Mouse (Mus musculus): Measurements from ENCODE around the gene Bcar3. TPM values are rescaled to one million over a fixed set of nuclear protein-coding genes. Genes with fewer than 3 reads are reported as not detected.

The Bcar3 gene
- polyA plus RNA-seq, 1 experiment from 2014 or later, result 7.1 TPM

GRCm38 (mm10) chr3:122492006-122492405, 198.1 kb downstream of the Bcar3 start:
- no peaks in the 10 kb centered on the region for H3K36me3 ChIP-seq (ENCODE audit: control insufficient read depth, insufficient read depth, low read length)
- H3K4me2 ChIP-seq (ENCODE audit: low read length), result no peak overlapping the region
- WGBS, result 88% methylated on average over 3 of the region's 3 CpGs
- H3K4me3 ChIP-seq (ENCODE audit: low read length), result no peak overlapping the region
- peaks cover 9% of the 10 kb centered on the region for H3K4me1 ChIP-seq (ENCODE audit: control insufficient read depth, insufficient read depth, low read depth, low read length)
- H3K27me3 ChIP-seq (replicated peaks; ENCODE audit: control insufficient read depth, insufficient read depth, low read length), result no peaks in the 10 kb centered on the region; the same call in 1 of the 2 replicates
- H3K27ac ChIP-seq (ENCODE audit: low read depth, low read length), result no peak overlapping the region
- no peak overlapping the region for H3K9ac ChIP-seq (ENCODE audit: low read depth, low read length)
- ATAC-seq, result no peak
- H3K9me3 ChIP-seq (ENCODE audit: control insufficient read depth, low read length), result no peaks in the 10 kb centered on the region

GRCm38 (mm10) chr3:122492872-122493615, 199.1 kb downstream of the Bcar3 start:
- no peak overlapping the region for H3K27ac ChIP-seq (ENCODE audit: low read depth, low read length)
- no peaks in the 10 kb centered on the region for H3K36me3 ChIP-seq (ENCODE audit: control insufficient read depth, insufficient read depth, low read length)
- H3K9me3 ChIP-seq (ENCODE audit: control insufficient read depth, low read length), result no peaks in the 10 kb centered on the region
- H3K9ac ChIP-seq (ENCODE audit: low read depth, low read length), result no peak overlapping the region
- no peaks in the 10 kb centered on the region; the same call in 1 of the 2 replicates for H3K27me3 ChIP-seq (replicated peaks; ENCODE audit: control insufficient read depth, insufficient read depth, low read length)
- H3K4me1 ChIP-seq (ENCODE audit: control insufficient read depth, insufficient read depth, low read depth, low read length), result peaks cover 9% of the 10 kb centered on the region
- peak overlapping the region; percentile 42 for H3K4me2 ChIP-seq (ENCODE audit: low read length)
- 49% methylated on average over 21 of the region's 21 CpGs for WGBS
- no peak for ATAC-seq
- peak overlapping the region; percentile 0; the same call in 1 of the 2 replicates for H3K4me3 ChIP-seq (ENCODE audit: low read length)

GRCm38 (mm10) chr3:122494764-122495163, 200.8 kb downstream of the Bcar3 start:
- H3K27ac ChIP-seq (ENCODE audit: low read depth, low read length), result no peak overlapping the region

GRCm38 (mm10) chr3:122497871-122498270, 203.9 kb downstream of the Bcar3 start:
- no peak overlapping the region for H3K27ac ChIP-seq (ENCODE audit: low read depth, low read length)
- H3K4me2 ChIP-seq (ENCODE audit: low read length), result no peak overlapping the region
- no peaks in the 10 kb centered on the region for H3K36me3 ChIP-seq (ENCODE audit: control insufficient read depth, insufficient read depth, low read length)
- no peaks in the 10 kb centered on the region; the same call in 1 of the 2 replicates for H3K27me3 ChIP-seq (replicated peaks; ENCODE audit: control insufficient read depth, insufficient read depth, low read length)
- no peak for ATAC-seq
- WGBS, result 82% methylated on average over 6 of the region's 6 CpGs
- no peaks in the 10 kb centered on the region for H3K9me3 ChIP-seq (ENCODE audit: control insufficient read depth, low read length)
- H3K9ac ChIP-seq (ENCODE audit: low read depth, low read length), result no peak overlapping the region
- no peak overlapping the region for H3K4me3 ChIP-seq (ENCODE audit: low read length)
- peaks cover 4% of the 10 kb centered on the region for H3K4me1 ChIP-seq (ENCODE audit: control insufficient read depth, insufficient read depth, low read depth, low read length)

More at GRCm38 (mm10) chr3:122494764-122495163, 200.8 kb downstream of the Bcar3 start:
- no peaks in the 10 kb centered on the region for H3K9me3 ChIP-seq (ENCODE audit: control insufficient read depth, low read length)
- H3K4me3 ChIP-seq (ENCODE audit: low read length), result no peak overlapping the region
- WGBS, result 91% methylated on average over 6 of the region's 6 CpGs
- no peak overlapping the region for H3K4me2 ChIP-seq (ENCODE audit: low read length)
- peaks cover 9% of the 10 kb centered on the region for H3K4me1 ChIP-seq (ENCODE audit: control insufficient read depth, insufficient read depth, low read depth, low read length)
- ATAC-seq, result no peak
- H3K9ac ChIP-seq (ENCODE audit: low read depth, low read length), result no peak overlapping the region
- no peaks in the 10 kb centered on the region for H3K36me3 ChIP-seq (ENCODE audit: control insufficient read depth, insufficient read depth, low read length)
- no peaks in the 10 kb centered on the region; the same call in 1 of the 2 replicates for H3K27me3 ChIP-seq (replicated peaks; ENCODE audit: control insufficient read depth, insufficient read depth, low read length)

DNA sequence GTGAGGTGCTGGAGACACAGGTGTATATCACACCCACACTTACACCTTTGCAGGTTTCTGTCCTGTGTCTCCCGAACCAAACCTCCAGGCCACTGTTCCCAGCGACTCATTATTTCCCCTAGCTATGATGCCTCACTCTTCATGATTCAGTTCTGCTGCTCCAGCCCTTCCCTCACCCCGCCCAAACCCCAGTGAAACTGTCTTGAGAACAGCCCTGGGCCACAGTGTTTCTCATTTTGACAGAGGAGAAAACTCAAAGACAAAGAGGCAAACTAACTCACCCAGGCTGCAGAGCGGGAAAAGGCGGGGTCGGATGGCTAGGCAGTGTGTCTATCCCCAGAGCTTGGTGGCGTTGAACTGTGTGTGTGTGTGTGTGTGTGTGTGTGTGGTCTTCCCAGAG, 204.6 kb downstream of the Bcar3 start:
- Histone ChIP-seq H3K36me3 (ENCODE audit: control insufficient read depth, insufficient read depth, low read length) (no peaks in the 10 kb centered on the region), H3K9me3 (ENCODE audit: control insufficient read depth, low read length) (no peaks in the 10 kb centered on the region), H3K9ac (ENCODE audit: low read depth, low read length) (no peak overlapping the region), H3K4me2 (ENCODE audit: low read length) (no peak overlapping the region), H3K4me1 (ENCODE audit: control insufficient read depth, insufficient read depth, low read depth, low read length) (no peaks in the 10 kb centered on the region), H3K27ac (ENCODE audit: low read depth, low read length) (no peak overlapping the region), H3K4me3 (ENCODE audit: low read length) (no peak overlapping the region), H3K27me3 (replicated peaks; ENCODE audit: control insufficient read depth, insufficient read depth, low read length) (no peaks in the 10 kb centered on the region; the same call in 1 of the 2 replicates)
- ATAC-seq, result no peak
- 86% methylated on average over 7 of the region's 7 CpGs for WGBS

- 67% methylated on average over 6 of the region's 6 CpGs for WGBS
- Histone ChIP-seq H3K36me3 (ENCODE audit: control insufficient read depth, insufficient read depth, low read length) (no peaks in the 10 kb centered on the region), H3K4me3 (ENCODE audit: low read length) (no peak overlapping the region), H3K4me2 (ENCODE audit: low read length) (no peak overlapping the region), H3K27me3 (replicated peaks; ENCODE audit: control insufficient read depth, insufficient read depth, low read length) (no peaks in the 10 kb centered on the region; the same call in 1 of the 2 replicates), H3K4me1 (ENCODE audit: control insufficient read depth, insufficient read depth, low read depth, low read length) (no peaks in the 10 kb centered on the region), H3K9me3 (ENCODE audit: control insufficient read depth, low read length) (no peaks in the 10 kb centered on the region), H3K9ac (ENCODE audit: low read depth, low read length) (no peak overlapping the region), H3K27ac (ENCODE audit: low read depth, low read length) (no peak overlapping the region)
- ATAC-seq, result no peak
These were observed 205.7 kb downstream of the Bcar3 start for GRCm38 (mm10) chr3:122499647-122500046.

DNA sequence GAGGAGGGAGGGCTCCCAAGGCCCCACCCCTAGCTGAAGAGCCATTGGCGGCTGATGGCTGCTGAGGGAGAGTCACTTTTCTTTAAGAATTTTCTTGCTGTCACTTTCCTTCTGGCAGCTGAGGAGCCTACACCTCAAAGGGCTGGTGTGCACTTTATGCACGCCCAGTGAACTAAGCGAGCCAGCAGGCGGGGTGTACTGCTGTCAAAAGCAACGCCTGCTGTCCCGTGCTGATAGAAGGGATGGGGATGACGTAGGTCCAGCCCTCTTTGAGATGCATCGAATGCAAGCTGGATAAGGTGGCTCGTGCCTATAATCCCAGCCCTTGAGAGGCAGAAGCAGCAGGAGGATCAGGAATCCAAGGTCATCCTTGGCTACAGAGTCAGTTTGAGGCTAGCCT, 207.0 kb downstream of the Bcar3 start:
- no peak overlapping the region for H3K9ac ChIP-seq (ENCODE audit: low read depth, low read length)
- no peak for ATAC-seq
- H3K27me3 ChIP-seq (replicated peaks; ENCODE audit: control insufficient read depth, insufficient read depth, low read length), result no peaks in the 10 kb centered on the region; the same call in 1 of the 2 replicates
- no peak overlapping the region for H3K27ac ChIP-seq (ENCODE audit: low read depth, low read length)
- H3K9me3 ChIP-seq (ENCODE audit: control insufficient read depth, low read length), result no peaks in the 10 kb centered on the region
- no peaks in the 10 kb centered on the region for H3K4me1 ChIP-seq (ENCODE audit: control insufficient read depth, insufficient read depth, low read depth, low read length)
- 85% methylated on average over 9 of the region's 9 CpGs for WGBS
- no peak overlapping the region for H3K4me3 ChIP-seq (ENCODE audit: low read length)
- no peaks in the 10 kb centered on the region for H3K36me3 ChIP-seq (ENCODE audit: control insufficient read depth, insufficient read depth, low read length)
- H3K4me2 ChIP-seq (ENCODE audit: low read length), result no peak overlapping the region

- peak; percentile 45 for ATAC-seq
- Histone ChIP-seq H3K27ac (ENCODE audit: low read depth, low read length) (no peak overlapping the region), H3K9me3 (ENCODE audit: control insufficient read depth, low read length) (no peaks in the 10 kb centered on the region), H3K4me2 (ENCODE audit: low read length) (no peak overlapping the region), H3K36me3 (ENCODE audit: control insufficient read depth, insufficient read depth, low read length) (no peaks in the 10 kb centered on the region), H3K4me1 (ENCODE audit: control insufficient read depth, insufficient read depth, low read depth, low read length) (peaks cover 3% of the 10 kb centered on the region; the same call in 1 of the 2 replicates), H3K9ac (ENCODE audit: low read depth, low read length) (no peak overlapping the region), H3K4me3 (ENCODE audit: low read length) (no peak overlapping the region), H3K27me3 (replicated peaks; ENCODE audit: control insufficient read depth, insufficient read depth, low read length) (no peaks in the 10 kb centered on the region)
- 59% methylated on average over 10 of the region's 10 CpGs for WGBS
These were observed 212.5 kb downstream of the Bcar3 start for GRCm38 (mm10) chr3:122506343-122506916.

- 99% methylated on average over 14 of the region's 14 CpGs for WGBS
- H3K27me3 ChIP-seq (replicated peaks; ENCODE audit: control insufficient read depth, insufficient read depth, low read length), result no peaks in the 10 kb centered on the region
- H3K4me1 ChIP-seq (ENCODE audit: control insufficient read depth, insufficient read depth, low read depth, low read length), result peaks cover 3% of the 10 kb centered on the region; the same call in 1 of the 2 replicates
- H3K4me2 ChIP-seq (ENCODE audit: low read length), result no peak overlapping the region
- no peak for ATAC-seq
- H3K9ac ChIP-seq (ENCODE audit: low read depth, low read length), result no peak overlapping the region
- H3K27ac ChIP-seq (ENCODE audit: low read depth, low read length), result no peak overlapping the region
- H3K4me3 ChIP-seq (ENCODE audit: low read length), result no peak overlapping the region
- no peaks in the 10 kb centered on the region for H3K9me3 ChIP-seq (ENCODE audit: control insufficient read depth, low read length)
- H3K36me3 ChIP-seq (ENCODE audit: control insufficient read depth, insufficient read depth, low read length), result no peaks in the 10 kb centered on the region
These were observed 213.9 kb downstream of the Bcar3 start for GRCm38 (mm10) chr3:122507826-122508225.
